Mouse (Mus musculus) G1E (cell line): ENCODE measurements around the gene Akr1b7. TPM values are rescaled to one million over a fixed set of nuclear protein-coding genes. Genes with fewer than 3 reads are reported as not detected.
A peak's percentile ranks its signal among the peaks of the same experiment; 100 is the strongest.
"Not testable (repeated sequence)": the region's sequence is repeated elsewhere in the genome, so short reads cannot be mapped to it uniquely, and the experiment has no call there.

Experiments
- ATAC-seq: 2 replicates; pipeline ENCODE4 v1.8.0; 2016; ENCODE audit warnings: mild to moderate bottlenecking; ENCODE audit not compliant: insufficient number of reproducible peaks, poor library complexity, low FRiP score, severe bottlenecking; ENCODE audit errors: extremely low read depth
- DNase-seq: peaks from one replicate; pipeline ENCODE4 v3.0.0; 2012; ENCODE audit warnings: low spot score
- H3K27me3 ChIP-seq: 2 replicates; pipeline ENCODE4 v1.6.1; 2012; ENCODE audit warnings: mild to moderate bottlenecking, low read length, inconsistent platforms; ENCODE audit not compliant: insufficient read depth
- H3K36me3 ChIP-seq: replicated peaks from 2 replicates; pipeline ENCODE3; 2012; ENCODE audit warnings: mild to moderate bottlenecking, inconsistent platforms
- H3K4me1 ChIP-seq: 2 replicates; pipeline ENCODE4 v1.6.1; 2012; ENCODE audit warnings: low read depth, low read length, inconsistent platforms, mixed read lengths; ENCODE audit not compliant: insufficient read depth
- H3K4me3 ChIP-seq: 2 replicates; pipeline ENCODE4 v1.5.1; 2012; ENCODE audit warnings: low read depth, mild to moderate bottlenecking, inconsistent platforms, low read length, moderate library complexity, mixed read lengths
- H3K9me3 ChIP-seq: replicated peaks from 2 replicates; pipeline ENCODE4 v1.6.1; 2012; ENCODE audit warnings: inconsistent platforms
- CTCF ChIP-seq: IDR thresholded peaks from 2 replicates; pipeline ENCODE4 v1.5.1; 2012; ENCODE audit warnings: low read depth, low read length, inconsistent platforms, mixed read lengths
- GATA1 ChIP-seq: IDR thresholded peaks from 2 replicates; pipeline ENCODE4 v1.6.1; 2012; ENCODE audit warnings: borderline replicate concordance, low read length, inconsistent platforms, mixed read lengths
- GATA2 ChIP-seq: IDR thresholded peaks from 2 replicates; pipeline ENCODE4 v1.6.1; 2012; ENCODE audit warnings: low read depth, low read length, inconsistent platforms, borderline replicate concordance
- POLR2AphosphoS5 ChIP-seq: IDR thresholded peaks from 2 replicates; pipeline ENCODE4 v1.6.1; 2012; ENCODE audit warnings: low read depth, low read length, inconsistent platforms; ENCODE audit not compliant: insufficient replicate concordance
- TAL1 ChIP-seq: conservative IDR thresholded peaks from 2 replicates; pipeline ENCODE4 v1.6.1; 2012; ENCODE audit warnings: low read depth, low read length, inconsistent platforms, mixed read lengths
- polyA plus RNA-seq: library from polyadenylated mRNA; stranded (reverse); fragments of >175 nt; gene quantifications from 2 replicates; pipeline ENCODE4 v1.2.3, GENCODE M21; 2012
- total RNA-seq, 2 experiments: library from RNA; stranded (forward) in 1 of 2; stranded (reverse) in 1 of 2; fragments of 200-1000 nt in 1 of 2; fragments of >200 nt in 1 of 2; fragmentation: Nextera tagmentation in 1 of 2; gene quantifications; 2 replicates each; pipeline ENCODE4 v1.2.3; 2014 to 2017

Akr1b7 gene
- not detected in 2 replicates for total RNA-seq (2014; fragmentation: Nextera tagmentation)
- not detected in 2 replicates for total RNA-seq (2017)
- not detected in 2 replicates for polyA plus RNA-seq

GRCm38 (mm10) chr6:34412023-34412422 is at the start of gene Akr1b7:
Gene Akr1b7, plus strand, starts transcription at chr6:34412334.
- DNase-seq (no peak), ATAC-seq (no peak)
- H3K4me3 ChIP-seq = no peak within 1 kb of the TSS
- peaks cover 7% of the 10 kb centered on the region for H3K27me3 ChIP-seq
- H3K36me3 ChIP-seq = no peaks in the 10 kb centered on the region
- no peaks in the 10 kb centered on the region for H3K4me1 ChIP-seq
- TF ChIP-seq TAL1 = no peak
- no peak for TF ChIP-seq GATA1
- TF ChIP-seq CTCF = no peak
- TF ChIP-seq GATA2 = no peak
- no peak for TF ChIP-seq POLR2AphosphoS5
- H3K9me3 ChIP-seq = no peaks in the 10 kb centered on the region

- no peaks in the 10 kb centered on the region for H3K4me1 ChIP-seq
- H3K27me3 ChIP-seq = peaks cover 13% of the 10 kb centered on the region
- DNase-seq (no peak), ATAC-seq (no peak)
- no peaks in the 10 kb centered on the region for H3K36me3 ChIP-seq
- no peaks in the 10 kb centered on the region for H3K9me3 ChIP-seq
- TF ChIP-seq CTCF = no peak
- TF ChIP-seq GATA1 = no peak
- no peak for TF ChIP-seq POLR2AphosphoS5
- TF ChIP-seq GATA2 = no peak
- TF ChIP-seq TAL1 = no peak
- no peak overlapping the region for H3K4me3 ChIP-seq
Observed at GRCm38 (mm10) chr6:34364217-34365136, 47.7 kb upstream of the Akr1b7 start.

GRCm38 (mm10) chr6:34367998-34368397 is 44.1 kb upstream of the Akr1b7 start:
- Histone ChIP-seq H3K9me3 (no peaks in the 10 kb centered on the region), H3K27me3 (peaks cover 19% of the 10 kb centered on the region), H3K36me3 (no peaks in the 10 kb centered on the region), H3K4me3 (no peak overlapping the region), H3K4me1 (peaks cover 4% of the 10 kb centered on the region; the same call in 1 of the 2 replicates)
- no peak for TF ChIP-seq TAL1
- TF ChIP-seq GATA1 = no peak
- TF ChIP-seq POLR2AphosphoS5 = no peak
- TF ChIP-seq GATA2 = no peak
- no peak for TF ChIP-seq CTCF
- DNase-seq = no peak
- ATAC-seq = no peak

- no peak for ATAC-seq
- no peak for DNase-seq
- Histone ChIP-seq H3K9me3 (no peaks in the 10 kb centered on the region), H3K27me3 (peaks cover 19% of the 10 kb centered on the region), H3K4me1 (peaks cover 4% of the 10 kb centered on the region; the same call in 1 of the 2 replicates), H3K4me3 (no peak overlapping the region), H3K36me3 (no peaks in the 10 kb centered on the region)
- no peak for TF ChIP-seq TAL1
- no peak for TF ChIP-seq CTCF
Observed at GRCm38 (mm10) chr6:34370081-34370480, 42.1 kb upstream of the Akr1b7 start.

- Histone ChIP-seq H3K36me3 (no peaks in the 10 kb centered on the region), H3K9me3 (no peaks in the 10 kb centered on the region), H3K4me3 (no peak overlapping the region), H3K4me1 (peaks cover 4% of the 10 kb centered on the region; the same call in 1 of the 2 replicates), H3K27me3 (peaks cover 22% of the 10 kb centered on the region)
- DNase-seq (peak; percentile 32), ATAC-seq (no peak)
- TF ChIP-seq CTCF (peak; percentile 63), GATA2 (no peak)
Observed at GRCm38 (mm10) chr6:34371700-34372351, 40.3 kb upstream of the Akr1b7 start.

- Histone ChIP-seq H3K36me3 (no peaks in the 10 kb centered on the region), H3K4me3 (no peak overlapping the region), H3K27me3 (peaks cover 14% of the 10 kb centered on the region), H3K4me1 (peaks cover 4% of the 10 kb centered on the region; the same call in 1 of the 2 replicates), H3K9me3 (no peaks in the 10 kb centered on the region)
- DNase-seq = no peak
- TF ChIP-seq POLR2AphosphoS5 (no peak), CTCF (no peak), TAL1 (no peak), GATA1 (no peak), GATA2 (no peak)
- no peak for ATAC-seq
Observed at GRCm38 (mm10) chr6:34373841-34374240, 38.3 kb upstream of the Akr1b7 start.

- DNase-seq = not testable (repeated sequence)
Observed at GRCm38 (mm10) chr6:34375888-34376287, 36.2 kb upstream of the Akr1b7 start.

More at GRCm38 (mm10) chr6:34375888-34376287, 36.2 kb upstream of the Akr1b7 start:
- H3K27me3 ChIP-seq, H3K4me3 ChIP-seq, H3K9me3 ChIP-seq, H3K36me3 ChIP-seq, H3K4me1 ChIP-seq, ATAC-seq: not testable (repeated sequence)
